Mouse (Mus musculus): Measurements from ENCODE around the gene 2310039H08Rik.

The 2310039H08Rik gene

GRCm38 (mm10) chr17:46810672-46811071 lies 38.2 kb downstream of the 2310039H08Rik start:
- DNase-seq (ENCODE audit: low spot score): no peak

DNA sequence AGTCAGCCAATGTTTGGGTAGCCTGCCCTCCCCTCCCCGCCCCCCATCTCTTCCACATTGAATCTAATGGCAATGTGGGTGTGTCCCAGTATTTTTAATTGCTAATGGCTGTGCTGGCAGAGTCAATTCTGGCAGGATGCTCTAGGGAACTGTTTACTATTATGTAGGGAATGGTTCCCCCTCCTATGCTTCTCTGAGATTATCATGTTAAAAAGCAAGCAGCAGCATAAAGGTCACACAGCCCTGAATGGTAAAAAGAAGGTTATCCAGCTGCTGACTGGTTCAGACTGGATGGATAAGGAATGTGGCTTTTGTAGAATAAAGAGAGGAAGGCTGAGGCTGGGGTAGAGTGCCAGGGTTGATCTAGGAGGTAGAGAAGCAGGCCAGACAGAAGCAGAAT lies 40.0 kb downstream of the 2310039H08Rik start:
- DNase-seq (ENCODE audit: low spot score): no peak

DNA sequence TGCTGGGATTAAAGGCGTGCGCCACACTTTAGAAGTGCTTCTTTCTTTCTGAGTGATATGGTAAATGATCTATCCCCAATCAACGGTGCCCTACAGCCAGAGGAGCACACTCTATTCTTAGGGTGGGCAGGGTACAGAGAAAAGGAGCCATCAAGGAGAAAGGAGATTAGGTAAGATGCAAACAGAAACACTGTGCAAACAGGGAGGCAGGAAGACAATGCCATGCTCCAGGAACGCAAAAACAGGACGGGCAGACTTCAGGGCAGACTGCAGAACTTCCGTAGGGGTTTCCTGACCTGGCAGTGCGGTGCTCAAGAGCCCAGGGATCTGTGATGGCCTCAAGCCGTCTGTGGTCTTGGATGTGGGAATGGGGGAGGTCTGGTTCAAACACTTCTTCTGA lies 41.2 kb downstream of the 2310039H08Rik start:
- DNase-seq (ENCODE audit: low spot score): no peak

DNA sequence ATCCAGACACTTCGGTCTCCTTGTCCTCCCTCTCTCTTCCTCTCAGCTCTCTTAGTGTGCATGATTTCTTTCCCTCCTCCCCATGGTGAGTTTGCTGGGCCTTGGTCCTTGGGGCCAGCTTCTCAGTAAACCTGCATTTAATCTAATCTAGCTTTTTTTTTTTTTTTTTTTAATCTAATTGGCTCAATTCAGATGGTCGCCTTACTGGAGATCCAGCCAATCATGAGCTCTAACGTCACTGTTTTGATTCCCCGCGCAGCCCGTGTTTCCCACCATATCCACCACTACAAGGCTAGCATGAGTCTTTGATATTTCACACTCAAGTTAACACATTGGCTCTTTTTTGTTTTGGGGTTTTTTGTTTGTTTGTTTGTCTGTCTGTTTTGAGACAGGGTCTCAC lies 42.1 kb downstream of the 2310039H08Rik start:
- no peak for DNase-seq (ENCODE audit: low spot score)

DNA sequence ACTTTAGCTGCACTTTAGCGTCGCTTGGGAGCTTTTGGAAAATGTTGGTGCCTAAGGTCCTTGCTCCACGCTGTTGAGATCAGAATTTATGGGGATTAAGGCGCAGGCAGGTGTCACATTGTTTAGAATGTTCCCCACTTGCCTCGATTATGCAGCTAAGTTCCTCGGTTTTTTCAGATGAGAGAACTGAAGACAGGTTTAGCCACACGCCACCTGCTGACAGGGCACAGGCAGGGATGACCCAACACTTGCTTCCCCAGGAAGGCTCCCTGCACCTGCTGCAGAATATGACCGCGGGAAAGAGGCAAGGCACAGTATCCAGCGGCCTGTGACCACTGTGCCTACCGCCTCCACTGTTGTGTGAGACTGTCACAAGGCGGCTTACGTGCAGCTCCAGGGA lies 43.9 kb downstream of the 2310039H08Rik start:
- DNase-seq (ENCODE audit: low spot score): no peak

- no peak for DNase-seq (ENCODE audit: low spot score)
These were observed 45.3 kb downstream of the 2310039H08Rik start for GRCm38 (mm10) chr17:46817734-46818158.

- DNase-seq (ENCODE audit: low spot score): no peak
These were observed 48.2 kb downstream of the 2310039H08Rik start for GRCm38 (mm10) chr17:46820628-46821027.

Data from ovary, postnatal 36 days (tissue).